Mouse (Mus musculus) ES-E14 (cell line): ENCODE measurements around the gene Itpr1. TPM values are rescaled to one million over a fixed set of nuclear protein-coding genes. Genes with fewer than 3 reads are reported as not detected.

Source experiments
- DNase-seq: peaks from one replicate; pipeline ENCODE4 v3.0.0-alpha.2; 2013; ENCODE audit warnings: low read depth, low spot score
- H3K27ac ChIP-seq: 2 replicates; pipeline ENCODE4 v1.5.1; 2012; ENCODE audit warnings: low read depth, mild to moderate bottlenecking, low read length, moderate library complexity, mixed read lengths; ENCODE audit not compliant: poor library complexity, insufficient read depth, severe bottlenecking
- H3K36me3 ChIP-seq: 2 replicates; pipeline ENCODE4 v1.6.1; 2012; ENCODE audit warnings: mild to moderate bottlenecking, low read length, moderate library complexity, mixed read lengths; ENCODE audit not compliant: control insufficient read depth, poor library complexity, insufficient read depth, severe bottlenecking
- H3K4me1 ChIP-seq, 2 experiments: fragments of 150-350 bp in 1 of 2; sonication (generic) in 1 of 2; 2 replicates each; pipeline ENCODE4 v1.6.1; 2012; ENCODE audit warnings: low read length in 2 of 2, mild to moderate bottlenecking in 1 of 2, mixed read lengths in 1 of 2; ENCODE audit not compliant: control insufficient read depth in 2 of 2, insufficient read depth in 2 of 2, poor library complexity in 1 of 2
- H3K4me3 ChIP-seq, 2 experiments: fragments of 150-350 bp in 1 of 2; sonication (generic) in 1 of 2; 2 replicates each; pipeline ENCODE4 v1.5.1; 2012; ENCODE audit warnings: low read length in 2 of 2, low read depth in 1 of 2, mild to moderate bottlenecking in 1 of 2, mixed read lengths in 1 of 2; ENCODE audit not compliant: insufficient read depth in 1 of 2, poor library complexity in 1 of 2, severe bottlenecking in 1 of 2
- H3K9ac ChIP-seq: 2 replicates; pipeline ENCODE4 v1.6.1; 2012; ENCODE audit warnings: low read depth, mild to moderate bottlenecking, low read length, mixed read lengths; ENCODE audit not compliant: poor library complexity, insufficient read depth, severe bottlenecking
- H3K9me3 ChIP-seq: fragments of 150-350 bp; sonication (generic); 2 replicates; pipeline ENCODE4 v1.6.1; 2012; ENCODE audit warnings: low read depth, mild to moderate bottlenecking, low read length; ENCODE audit not compliant: control insufficient read depth, insufficient read depth
- CHD2 ChIP-seq: IDR thresholded peaks from 2 replicates; pipeline ENCODE4 v1.6.1; 2014; ENCODE audit warnings: mild to moderate bottlenecking, low read depth, low read length, inconsistent platforms
- HCFC1 ChIP-seq: IDR thresholded peaks from 2 replicates; pipeline ENCODE4 v1.6.1; 2012; ENCODE audit warnings: low read length, inconsistent platforms, borderline replicate concordance; ENCODE audit not compliant: insufficient read depth
- MAFK ChIP-seq: IDR thresholded peaks from 2 replicates; pipeline ENCODE4 v1.6.1; 2014; ENCODE audit warnings: mild to moderate bottlenecking, low read depth, low read length, inconsistent platforms; ENCODE audit not compliant: insufficient read depth
- ZC3H11A ChIP-seq: IDR thresholded peaks from 2 replicates; pipeline ENCODE4 v1.6.1; 2012; ENCODE audit warnings: low read depth, mild to moderate bottlenecking, inconsistent platforms, low read length, borderline replicate concordance
- ZNF384 ChIP-seq: IDR thresholded peaks from 2 replicates; pipeline ENCODE4 v1.6.1; 2012; ENCODE audit warnings: low read depth, low read length, inconsistent platforms
- in situ Hi-C, 2 experiments: fragments of 600-800 bp; cut with MboI; formaldehyde crosslinking; loops; one replicate each; pipeline ENCODE4 v1.15.1; 2025; ENCODE audit warnings: low sequenced_read_pairs in 2 of 2, inconsistent platforms in 1 of 2; ENCODE audit not compliant: unreplicated experiment in 2 of 2
- total RNA-seq: library from RNA; depleted of rRNA; stranded (reverse); fragments of 300-350 nt; gene quantifications from 2 replicates; pipeline ENCODE4 v1.2.3, GENCODE M21; 2012

Gene Itpr1
- total RNA-seq, 1 experiment = 52.8 TPM

DNA sequence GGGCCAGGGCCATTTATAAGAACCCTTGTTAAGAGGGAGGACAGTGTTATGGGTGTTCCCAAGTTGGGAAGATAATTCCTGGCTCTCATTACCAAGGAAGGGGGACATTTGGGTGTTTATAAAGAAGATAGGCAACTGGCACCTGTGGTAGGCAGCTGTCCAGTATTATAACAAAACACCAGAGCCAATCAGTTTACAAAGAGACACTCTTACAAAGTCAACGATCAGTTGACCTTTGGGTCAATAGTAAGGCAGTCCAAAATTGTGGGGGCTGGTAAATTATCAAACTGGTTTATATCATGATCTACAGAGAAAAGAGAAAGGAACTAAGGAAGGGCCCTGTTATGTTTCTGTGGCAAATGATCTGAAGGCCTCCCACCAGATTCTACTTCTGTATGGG, 104.1 kb downstream of the Itpr1 start:
- TF ChIP-seq ZNF384 (no peak), MAFK (no peak), CHD2 (no peak), ZC3H11A (no peak)
- Histone ChIP-seq H3K27ac (no peak overlapping the region), H3K36me3 (no peaks in the 10 kb centered on the region), H3K4me1 (no peaks in the 10 kb centered on the region), H3K9ac (no peak overlapping the region), H3K9me3 (no peaks in the 10 kb centered on the region), H3K4me3 (no peak overlapping the region)
- no peak for DNase-seq
- in situ Hi-C loops = no loop called here

DNA sequence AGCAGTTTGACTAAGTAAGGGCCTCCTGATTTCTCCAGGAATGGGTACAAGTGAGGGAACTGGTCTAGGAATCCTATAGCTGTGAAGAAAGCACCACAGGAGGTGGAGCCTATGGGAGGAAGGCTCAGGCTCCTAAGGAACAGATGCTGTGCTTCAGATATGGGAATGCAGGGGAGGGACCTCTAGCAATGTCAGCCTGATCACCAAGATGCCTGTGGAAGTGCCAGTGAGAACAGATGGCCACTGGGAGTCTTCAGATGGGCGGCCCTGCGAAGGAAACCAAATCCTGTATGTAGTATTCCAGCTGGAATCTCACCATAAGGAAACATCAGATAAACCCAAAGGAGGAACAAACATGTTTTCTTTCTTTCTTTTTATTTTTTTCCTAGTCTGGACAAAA, 108.8 kb downstream of the Itpr1 start:
- H3K27ac ChIP-seq = no peak overlapping the region
- TF ChIP-seq MAFK (no peak), CHD2 (no peak), ZNF384 (no peak), HCFC1 (no peak), ZC3H11A (no peak)

DNA sequence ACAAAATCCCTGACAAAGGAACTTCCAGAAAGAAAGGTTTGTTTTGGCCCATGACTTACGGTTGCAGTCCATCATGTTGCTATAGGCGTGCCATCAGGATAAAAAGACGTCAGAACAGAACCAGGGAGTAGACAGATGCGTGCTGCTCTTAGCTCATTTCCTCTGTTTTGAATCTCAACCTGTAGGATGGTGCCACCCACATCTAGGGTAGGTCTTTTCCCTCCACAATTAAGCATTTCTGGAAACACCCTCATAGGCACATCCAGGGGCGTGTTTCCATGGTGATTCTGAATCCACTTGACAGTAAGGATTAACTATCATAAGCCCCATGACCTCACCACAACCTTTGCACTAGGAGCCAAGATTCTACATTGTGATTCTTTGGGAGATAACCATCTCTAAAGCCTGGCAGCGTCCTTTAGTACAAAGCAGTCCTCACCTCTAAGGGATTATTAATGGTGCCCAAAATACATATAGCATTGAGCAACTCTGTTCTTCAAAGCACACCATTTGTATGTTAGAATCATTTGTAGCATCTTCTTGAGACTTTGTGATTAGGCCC, 111.6 kb downstream of the Itpr1 start:
- Histone ChIP-seq H3K4me1 (peaks cover 0 to 2% of the 10 kb centered on the region in 2 experiments; a peak in 1 of 4 replicates), H3K4me3 (no peak overlapping the region), H3K9ac (no peak overlapping the region), H3K9me3 (no peaks in the 10 kb centered on the region), H3K36me3 (no peaks in the 10 kb centered on the region; the same call in 1 of the 2 replicates), H3K27ac (no peak overlapping the region)
- in situ Hi-C loops = no loop called here
- no peak for TF ChIP-seq HCFC1
- no peak for TF ChIP-seq ZC3H11A
- TF ChIP-seq MAFK = no peak
- TF ChIP-seq CHD2 = no peak
- no peak for TF ChIP-seq ZNF384
- DNase-seq = no peak

More for the DNA sequence above, 108.8 kb downstream of the Itpr1 start:
- no peak overlapping the region for H3K4me3 ChIP-seq
- in situ Hi-C loops = no loop called here
- DNase-seq = no peak
- H3K9ac ChIP-seq = no peak overlapping the region
- H3K36me3 ChIP-seq = no peaks in the 10 kb centered on the region; the same call in 1 of the 2 replicates
- H3K9me3 ChIP-seq = no peaks in the 10 kb centered on the region
- peaks cover 0 to 2% of the 10 kb centered on the region in 2 experiments; a peak in 1 of 4 replicates for H3K4me1 ChIP-seq

DNA sequence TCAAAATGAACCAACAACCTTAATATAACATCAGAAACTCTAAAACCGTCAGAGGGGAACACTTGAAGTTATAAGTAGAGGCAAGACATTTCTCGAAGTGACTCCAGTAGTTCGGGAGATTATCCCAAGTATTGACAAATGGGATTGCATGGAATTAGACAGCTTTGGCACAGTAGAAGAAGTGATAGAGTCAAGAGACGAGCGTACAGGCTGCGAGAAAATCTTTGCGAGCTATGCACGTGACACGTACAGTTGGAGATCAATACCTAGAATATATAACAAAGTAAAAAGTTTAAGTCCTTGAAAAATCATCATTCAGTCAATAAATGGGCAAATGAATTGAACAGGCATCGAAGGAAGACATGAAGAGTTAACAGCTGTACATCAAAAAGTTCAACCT, 112.5 kb downstream of the Itpr1 start:
- Histone ChIP-seq H3K36me3 (no peaks in the 10 kb centered on the region; the same call in 1 of the 2 replicates), H3K4me3 (no peak overlapping the region), H3K9ac (no peak overlapping the region), H3K9me3 (no peaks in the 10 kb centered on the region), H3K4me1 (peaks cover 0 to 4% of the 10 kb centered on the region in 2 experiments; a peak in 1 of 4 replicates), H3K27ac (no peak overlapping the region)
- TF ChIP-seq HCFC1 (no peak), ZC3H11A (no peak), CHD2 (no peak), MAFK (no peak), ZNF384 (no peak)
- in situ Hi-C loops = no loop called here
- DNase-seq = no peak

DNA sequence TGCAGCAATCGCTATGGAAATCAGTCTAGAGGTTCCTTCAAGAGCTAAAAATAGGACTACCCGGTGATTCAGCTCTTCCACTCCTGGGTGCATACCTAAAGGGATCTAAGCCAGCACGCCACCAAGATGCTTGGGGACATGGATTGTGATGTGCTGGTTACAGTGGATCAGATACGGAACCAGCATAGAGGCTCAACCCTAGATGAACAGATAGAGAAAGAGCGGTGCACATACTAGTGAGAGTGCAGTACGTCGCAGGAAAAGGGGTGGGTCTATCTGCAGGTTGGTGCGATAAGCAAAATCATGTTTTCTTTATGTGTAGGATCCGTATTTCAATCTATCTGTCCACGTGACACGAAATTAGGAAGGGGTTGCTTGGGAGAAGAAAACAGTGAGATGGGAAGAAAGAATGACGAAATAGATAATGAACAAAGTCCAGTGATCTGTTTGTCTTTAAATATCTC, 113.1 kb downstream of the Itpr1 start:
- Histone ChIP-seq H3K4me1 (peaks cover 0 to 7% of the 10 kb centered on the region in 2 experiments; a peak in 1 of 4 replicates), H3K27ac (no peak overlapping the region), H3K36me3 (no peaks in the 10 kb centered on the region; the same call in 1 of the 2 replicates), H3K4me3 (no peak overlapping the region), H3K9me3 (no peaks in the 10 kb centered on the region), H3K9ac (no peak overlapping the region)
- TF ChIP-seq ZC3H11A (no peak), ZNF384 (no peak), MAFK (no peak), HCFC1 (no peak), CHD2 (no peak)
- in situ Hi-C loops = no loop called here
- no peak for DNase-seq
